Mouse (Mus musculus) small intestine, adult 2 months (tissue): ENCODE results near the gene 1700006A11Rik. TPM values are rescaled to one million over a fixed set of nuclear protein-coding genes. Genes with fewer than 3 reads are reported as not detected.

ENCODE experiments used
- H3K27ac ChIP-seq: fragments of 200-500 bp; 2 replicates; pipeline ENCODE4 v1.5.1; 2012; ENCODE audit warnings: low read depth, low read length, control low read depth, inconsistent platforms; ENCODE audit not compliant: insufficient read depth
- H3K27me3 ChIP-seq: fragments of 200-500 bp; 2 replicates; pipeline ENCODE4 v1.6.1; 2012; ENCODE audit warnings: mild to moderate bottlenecking, moderate library complexity, low read length, inconsistent platforms; ENCODE audit not compliant: control insufficient read depth, insufficient read depth
- H3K36me3 ChIP-seq: fragments of 200-500 bp; 2 replicates; pipeline ENCODE4 v1.6.1; 2012; ENCODE audit warnings: mild to moderate bottlenecking, low read length, control low read depth, inconsistent platforms; ENCODE audit not compliant: control insufficient read depth, insufficient read depth
- H3K4me1 ChIP-seq: fragments of 200-500 bp; 2 replicates; pipeline ENCODE4 v1.6.1; 2012; ENCODE audit warnings: low read length, inconsistent platforms, mixed read lengths; ENCODE audit not compliant: control insufficient read depth, insufficient read depth, insufficient read length
- H3K4me3 ChIP-seq: fragments of 200-500 bp; 2 replicates; pipeline ENCODE4 v1.5.1; 2012; ENCODE audit warnings: low read depth, mild to moderate bottlenecking, control low read depth, inconsistent platforms, low read length, moderate library complexity
- CTCF ChIP-seq: fragments of 200-500 bp; IDR thresholded peaks from 2 replicates; pipeline ENCODE4 v1.5.1; 2012; ENCODE audit warnings: low read depth, mild to moderate bottlenecking, control low read depth, inconsistent platforms, low read length, moderate library complexity, mixed read lengths; ENCODE audit not compliant: insufficient replicate concordance, insufficient read length; ENCODE audit errors: extremely low read depth
- POLR2A ChIP-seq: fragments of 200-500 bp; IDR thresholded peaks from 2 replicates; pipeline ENCODE4 v1.6.1; 2012; ENCODE audit warnings: low read depth, mild to moderate bottlenecking, control low read depth, inconsistent platforms, low read length, moderate library complexity
- WGBS: fragments of 180-500 bp; shearing (Covaris S2); methylation state at CpG from one replicate; pipeline ENCODE4 v1.1.7; 2018; 5-methylcytosine and 5-hydroxymethylcytosine counted together
- polyA plus RNA-seq: library from polyadenylated mRNA; depleted of rRNA; stranded (reverse); fragments of >200 nt; gene quantifications from 2 replicates; pipeline ENCODE4 v1.2.3, GENCODE M21; 2012; rRNA removed

1700006A11Rik gene
- polyA plus RNA-seq, 1 experiment, result not detected

GRCm38 (mm10) chr3:124357533-124357932 is 68.3 kb downstream of the 1700006A11Rik start:
- Histone ChIP-seq H3K27ac (no peak overlapping the region), H3K4me1 (no peaks in the 10 kb centered on the region), H3K36me3 (no peaks in the 10 kb centered on the region), H3K4me3 (no peak overlapping the region), H3K27me3 (no peaks in the 10 kb centered on the region)
- WGBS, result 77% methylated on average over 3 of the region's 3 CpGs
- TF ChIP-seq CTCF, result no peak
- TF ChIP-seq POLR2A, result no peak

Other genes with a start within 250 kb of the 1700006A11Rik start
- gene Tram1l1, start 105.2 kb downstream of the 1700006A11Rik start, polyA plus RNA-seq, result 0.10 and 0.19 TPM in 2 replicates
- gene 1700003H04Rik, start 155.1 kb upstream of the 1700006A11Rik start, polyA plus RNA-seq, result not detected in 2 replicates